Mouse (Mus musculus) heart, adult 2 months (tissue): ENCODE data around the gene Pde6h.

Experiments used
- CTCF ChIP-seq: fragments of 200-600 bp; IDR thresholded peaks from 2 replicates; pipeline ENCODE4 v1.8.1; 2022; ENCODE audit warnings: antibody characterized with exemption, mild to moderate bottlenecking, moderate library complexity
- EP300 ChIP-seq: fragments of 200-500 bp; IDR thresholded peaks from 2 replicates; pipeline ENCODE4 v1.6.1; 2011; ENCODE audit warnings: low read depth, low read length, control low read depth; ENCODE audit not compliant: insufficient read depth
- POLR2A ChIP-seq: fragments of 200-500 bp; IDR thresholded peaks from 2 replicates; pipeline ENCODE4 v1.6.1; 2011; ENCODE audit warnings: mild to moderate bottlenecking, low read depth, low read length, control low read depth; ENCODE audit not compliant: insufficient read depth

DNA sequence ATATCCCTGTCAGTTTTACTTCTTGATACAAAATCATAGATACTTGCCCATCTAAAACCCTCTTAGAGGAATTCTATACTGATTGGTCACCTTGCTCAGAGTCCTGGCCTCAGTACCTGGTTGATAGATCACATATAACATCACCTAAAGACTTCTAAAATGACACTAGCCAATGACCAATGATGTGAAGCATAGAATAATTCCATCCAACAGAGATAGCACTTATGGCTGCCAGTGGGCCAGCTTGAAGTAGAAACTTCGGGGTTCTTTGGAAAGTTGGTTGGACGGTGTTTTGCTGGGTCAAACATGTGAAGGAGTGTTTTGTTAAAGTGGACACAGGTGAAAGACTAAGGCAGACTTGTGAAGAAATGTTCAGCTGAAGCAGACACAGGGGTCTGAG is 26.5 kb downstream of the Pde6h start:
- no peak for TF ChIP-seq CTCF
- no peak for TF ChIP-seq EP300
- no peak for TF ChIP-seq POLR2A
